Mouse (Mus musculus) ES-CJ7 (cell line): ENCODE data around the gene Ccdc92b.

Experiments used
- DNase-seq: peaks from one replicate; pipeline ENCODE4 v3.0.0; 2011; ENCODE audit warnings: low read depth, low spot score

The Ccdc92b gene

GRCm38 (mm10) chr11:74611437-74611836 lies 8.0 kb upstream of the Ccdc92b start:
- DNase-seq, result peak; percentile 81

- no peak for DNase-seq
These were observed 6.0 kb upstream of the Ccdc92b start for GRCm38 (mm10) chr11:74613428-74613827.

- peak; percentile 44 for DNase-seq
These were observed 3.8 kb upstream of the Ccdc92b start for GRCm38 (mm10) chr11:74615571-74615970.

- no peak for DNase-seq
These were observed 523 bp downstream of the Ccdc92b start for GRCm38 (mm10) chr11:74619956-74620300.

GRCm38 (mm10) chr11:74621974-74622669 lies 2.7 kb downstream of the Ccdc92b start:
- no peak for DNase-seq

DNA sequence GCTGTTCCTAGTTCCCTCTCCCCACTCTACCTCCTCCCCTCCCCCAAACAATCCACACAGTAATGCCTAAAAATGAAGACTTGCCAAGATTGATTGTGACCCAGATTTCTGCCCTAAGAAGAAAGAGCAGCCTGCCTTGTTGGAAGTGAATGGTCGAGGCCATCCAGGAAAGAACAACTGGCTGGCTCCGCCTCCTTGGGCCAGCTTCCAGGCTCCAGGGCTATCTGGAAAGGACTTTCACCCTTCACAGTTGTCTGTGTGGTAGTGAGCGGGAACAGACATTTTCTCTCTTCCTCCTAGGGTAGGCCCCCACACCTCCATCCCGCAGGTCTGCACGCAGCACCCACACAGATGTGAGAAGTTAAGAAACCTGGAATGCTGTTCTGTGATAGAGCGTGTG lies 4.3 kb downstream of the Ccdc92b start:
- no peak for DNase-seq

DNA sequence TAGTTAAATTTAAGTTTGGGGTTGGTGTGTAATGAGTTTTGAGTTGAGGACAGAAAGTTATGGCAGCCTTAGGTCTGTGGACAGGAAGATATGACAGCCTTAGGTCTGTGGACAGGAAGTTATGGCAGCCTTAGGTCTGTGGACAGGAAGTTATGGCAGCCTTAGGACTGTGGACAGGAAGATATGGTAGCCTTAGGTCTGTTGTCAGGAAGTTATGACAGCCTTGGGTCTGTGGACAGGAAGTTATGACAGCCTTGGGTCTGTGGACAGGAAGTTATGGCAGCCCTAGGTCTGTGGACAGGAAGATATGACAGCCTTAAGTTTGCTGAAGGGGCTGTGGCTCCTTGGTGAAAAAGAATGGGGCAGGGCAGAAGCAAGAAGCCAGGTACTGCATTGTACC lies 5.9 kb downstream of the Ccdc92b start:
- no peak for DNase-seq

DNA sequence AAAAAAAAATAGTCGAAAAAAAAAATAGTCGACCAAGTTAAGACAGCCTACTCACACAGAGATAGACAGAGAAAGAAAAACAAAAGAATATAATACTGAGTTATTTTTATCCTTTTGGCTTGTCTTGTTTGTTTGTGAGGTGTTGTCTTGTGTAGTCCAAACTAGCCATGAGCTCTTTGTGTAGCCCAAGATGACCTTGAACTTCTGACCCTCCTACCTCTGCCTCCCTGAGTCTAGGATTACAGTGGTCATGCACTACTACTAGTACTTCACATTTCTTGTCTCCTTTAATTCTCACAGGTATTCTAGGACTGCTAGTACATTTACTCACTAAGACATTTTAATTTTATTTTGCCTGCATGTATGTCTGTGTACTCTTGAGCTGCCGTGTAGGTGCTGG lies 8.1 kb downstream of the Ccdc92b start:
- DNase-seq, result peak; percentile 62

DNA sequence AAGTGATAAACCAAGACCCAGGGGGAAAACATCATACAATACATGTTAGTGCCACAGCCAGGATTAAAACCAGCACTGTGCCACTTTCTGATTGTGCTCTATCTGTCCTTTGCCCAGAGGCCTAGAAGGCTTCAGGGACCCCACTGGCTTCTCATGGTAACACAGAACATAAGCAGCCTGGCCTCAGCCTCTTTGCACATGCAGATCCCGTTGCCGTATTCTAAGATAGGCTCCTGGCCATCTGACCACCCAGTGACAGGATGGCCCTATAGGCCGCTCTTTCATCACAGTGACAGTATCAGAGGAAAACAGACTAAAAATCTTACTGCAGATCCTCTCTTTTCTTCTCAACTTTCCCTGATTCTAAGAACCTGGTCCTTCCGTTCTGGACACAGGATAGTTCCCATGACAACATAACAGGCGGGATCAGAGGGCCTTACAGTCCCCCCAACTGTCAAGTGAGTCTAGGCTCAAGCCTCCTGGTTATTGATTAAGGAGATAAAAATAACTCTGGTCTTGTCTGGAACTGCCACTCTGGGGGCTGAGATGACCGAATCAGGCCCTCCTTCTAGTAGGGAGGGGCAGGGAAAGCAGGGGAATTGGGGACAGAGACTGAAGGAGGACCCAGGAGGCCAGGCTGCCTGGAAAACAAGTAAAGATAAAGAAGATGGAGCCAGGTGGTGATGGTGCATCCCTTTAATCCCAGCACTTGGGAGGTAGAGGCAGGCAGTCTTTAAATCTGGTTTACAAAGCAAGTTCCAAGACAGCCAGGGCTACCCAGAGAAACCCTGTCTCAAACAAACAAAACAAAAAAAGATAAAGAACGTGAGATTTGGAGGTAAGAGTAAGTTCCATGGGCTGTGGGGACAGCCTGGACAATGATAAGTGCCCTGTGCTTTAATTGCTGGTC lies 12.7 kb downstream of the Ccdc92b start:
- DNase-seq, result no peak

DNA sequence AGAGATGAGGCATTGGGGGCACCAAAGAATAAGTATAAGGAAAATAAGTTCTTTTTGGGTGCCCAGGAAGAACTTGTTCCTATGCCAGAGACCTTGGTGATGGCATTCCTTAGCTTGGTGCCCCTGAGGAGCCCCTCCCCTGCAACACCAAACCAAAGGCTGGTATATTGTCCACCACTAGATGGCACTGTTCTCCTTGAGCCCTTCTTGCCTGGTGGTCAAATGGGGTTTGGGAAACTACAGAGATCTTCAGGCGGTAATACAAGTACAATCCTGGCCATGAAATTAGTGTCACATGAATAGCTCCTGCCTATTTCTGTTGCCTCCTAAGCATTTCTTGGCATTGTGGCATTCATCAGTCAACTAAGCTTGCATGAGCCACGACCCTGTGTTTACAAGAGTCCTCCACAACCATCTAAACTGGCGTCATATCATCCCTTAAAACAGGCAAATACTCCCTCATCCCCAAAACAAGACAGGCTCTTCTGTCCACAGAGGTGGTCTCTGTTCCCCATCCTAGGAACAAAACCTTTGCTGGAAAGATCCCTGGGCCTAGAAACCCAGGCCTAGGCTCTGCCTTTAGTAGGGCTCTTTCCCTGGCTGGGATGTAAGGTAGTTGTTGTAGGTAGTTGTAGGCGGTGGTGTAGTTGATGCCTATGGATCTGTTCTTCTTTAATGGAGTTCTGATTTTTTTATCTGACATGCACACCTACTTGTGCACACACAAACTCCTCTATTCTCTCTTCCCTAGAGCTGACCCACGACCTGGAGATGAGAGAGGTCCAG lies 15.3 kb downstream of the Ccdc92b start:
- peak; percentile 88 for DNase-seq

- DNase-seq, result no peak
These were observed 18.1 kb downstream of the Ccdc92b start for GRCm38 (mm10) chr11:74637486-74637885.

DNA sequence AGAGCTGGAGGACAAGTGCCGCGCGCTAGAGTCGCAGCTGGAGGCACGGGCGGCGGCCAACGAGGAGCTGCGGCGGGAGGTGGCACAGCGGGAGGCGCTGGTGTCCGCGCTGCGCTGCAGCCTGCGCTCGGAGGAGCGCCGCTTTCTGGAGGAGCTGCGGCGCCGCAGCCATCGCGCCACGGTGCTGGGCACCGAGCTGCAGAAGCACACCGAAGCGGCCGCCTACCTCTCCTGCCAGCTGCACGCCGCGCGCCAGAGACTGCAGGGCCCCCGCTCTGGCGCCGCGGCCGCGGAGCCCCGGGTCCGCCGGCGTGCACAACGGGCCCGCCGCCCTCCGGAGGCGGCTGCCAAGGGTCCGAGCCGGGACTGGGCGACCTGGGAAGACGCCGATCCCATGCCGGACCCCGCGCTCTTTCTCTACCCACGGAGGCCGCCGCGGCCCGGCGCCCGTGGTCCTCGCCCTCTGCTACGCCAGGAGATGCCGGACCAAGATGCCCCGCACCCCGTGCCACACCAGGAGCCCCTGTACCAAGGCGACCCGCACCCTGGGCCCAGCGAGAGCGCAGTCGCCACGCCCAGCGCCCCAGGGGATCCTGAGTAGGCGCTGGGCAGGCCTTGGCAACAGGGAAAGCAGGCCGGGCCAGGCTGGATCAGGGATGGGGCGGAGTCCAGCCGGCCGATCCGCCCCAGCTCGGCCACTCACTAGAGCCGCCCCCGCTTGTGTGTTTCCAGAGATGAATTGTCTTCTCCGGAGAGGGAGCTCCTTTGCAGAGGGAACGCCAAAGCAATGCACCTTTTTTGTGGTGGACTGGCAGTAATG lies 18.8 kb downstream of the Ccdc92b start:
- DNase-seq, result peak; percentile 62

GRCm38 (mm10) chr11:74638791-74639411 lies 19.5 kb downstream of the Ccdc92b start:
- DNase-seq, result no peak

DNA sequence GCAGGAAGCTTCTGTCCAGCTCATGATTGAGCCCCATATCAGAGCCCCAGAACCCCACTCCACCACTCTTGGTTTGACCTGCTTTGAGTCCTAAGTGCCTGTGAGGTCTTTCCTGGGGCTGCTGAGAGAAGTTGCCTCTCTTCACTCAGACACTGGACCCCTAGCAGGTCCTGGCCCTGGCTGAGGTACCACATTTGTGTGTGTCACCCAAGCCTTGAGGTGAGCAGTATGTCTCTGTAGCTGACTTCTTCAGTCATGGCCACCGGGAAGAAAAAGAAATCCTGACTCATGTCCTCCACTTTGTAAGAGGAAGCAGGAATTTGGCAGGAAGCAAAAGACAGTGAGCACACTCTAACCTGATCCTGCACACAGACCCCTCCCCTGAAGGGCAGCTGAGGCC lies 20.2 kb downstream of the Ccdc92b start:
- DNase-seq, result no peak

GRCm38 (mm10) chr11:74647966-74648365 lies 28.6 kb downstream of the Ccdc92b start:
- no peak for DNase-seq

DNA sequence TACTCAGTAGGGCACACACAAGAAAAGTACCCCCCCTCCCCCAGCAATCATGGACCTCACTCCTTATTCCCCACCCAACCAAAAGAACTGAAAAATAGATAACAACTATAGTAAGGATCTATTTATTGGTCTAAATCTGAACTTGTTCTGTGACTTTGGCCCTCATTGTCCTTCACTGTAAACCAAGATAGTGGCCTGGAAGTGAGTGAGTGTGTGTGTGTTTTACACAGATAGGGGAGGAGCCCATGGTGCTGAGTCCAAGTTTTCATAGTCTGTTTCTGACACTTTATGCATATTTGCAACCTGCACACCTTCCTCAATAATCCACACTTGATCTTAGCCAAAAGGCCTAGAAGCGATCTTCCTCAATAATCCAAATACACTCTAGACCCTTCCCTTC lies 29.3 kb downstream of the Ccdc92b start:
- DNase-seq, result no peak

DNA sequence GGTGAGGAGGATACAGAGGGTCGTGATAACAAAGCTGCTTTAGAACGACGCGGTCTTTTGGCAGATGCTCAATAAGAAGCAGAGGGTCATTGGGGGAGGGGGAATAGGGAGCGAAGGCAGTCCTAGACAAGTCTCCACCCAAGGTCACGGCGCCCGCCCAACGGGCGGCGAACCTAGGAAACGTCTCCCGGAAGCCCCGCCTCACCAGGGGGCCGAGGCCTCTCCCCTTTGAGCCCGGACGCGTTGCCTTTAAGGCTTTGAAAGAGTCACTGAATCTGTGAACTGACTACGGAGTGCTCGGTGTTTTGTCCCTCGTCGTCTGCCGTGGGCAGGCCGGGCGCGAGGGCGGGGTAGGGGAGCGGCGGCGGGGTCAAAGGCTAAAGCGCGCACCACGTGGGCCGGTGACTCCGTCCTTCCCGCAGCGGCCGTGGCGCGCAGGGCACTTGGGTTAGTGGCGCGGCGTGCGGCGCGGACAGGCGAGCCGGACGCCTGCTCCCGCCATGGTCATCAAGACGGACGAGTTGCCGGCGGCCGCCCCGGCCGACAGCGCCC lies 29.8 kb downstream of the Ccdc92b start, which contains the start of gene Cluh:
Gene Cluh, plus strand, starts transcription at position 401 of the 552 bp plus-strand sequence.
- DNase-seq, result peak; percentile 99

DNA sequence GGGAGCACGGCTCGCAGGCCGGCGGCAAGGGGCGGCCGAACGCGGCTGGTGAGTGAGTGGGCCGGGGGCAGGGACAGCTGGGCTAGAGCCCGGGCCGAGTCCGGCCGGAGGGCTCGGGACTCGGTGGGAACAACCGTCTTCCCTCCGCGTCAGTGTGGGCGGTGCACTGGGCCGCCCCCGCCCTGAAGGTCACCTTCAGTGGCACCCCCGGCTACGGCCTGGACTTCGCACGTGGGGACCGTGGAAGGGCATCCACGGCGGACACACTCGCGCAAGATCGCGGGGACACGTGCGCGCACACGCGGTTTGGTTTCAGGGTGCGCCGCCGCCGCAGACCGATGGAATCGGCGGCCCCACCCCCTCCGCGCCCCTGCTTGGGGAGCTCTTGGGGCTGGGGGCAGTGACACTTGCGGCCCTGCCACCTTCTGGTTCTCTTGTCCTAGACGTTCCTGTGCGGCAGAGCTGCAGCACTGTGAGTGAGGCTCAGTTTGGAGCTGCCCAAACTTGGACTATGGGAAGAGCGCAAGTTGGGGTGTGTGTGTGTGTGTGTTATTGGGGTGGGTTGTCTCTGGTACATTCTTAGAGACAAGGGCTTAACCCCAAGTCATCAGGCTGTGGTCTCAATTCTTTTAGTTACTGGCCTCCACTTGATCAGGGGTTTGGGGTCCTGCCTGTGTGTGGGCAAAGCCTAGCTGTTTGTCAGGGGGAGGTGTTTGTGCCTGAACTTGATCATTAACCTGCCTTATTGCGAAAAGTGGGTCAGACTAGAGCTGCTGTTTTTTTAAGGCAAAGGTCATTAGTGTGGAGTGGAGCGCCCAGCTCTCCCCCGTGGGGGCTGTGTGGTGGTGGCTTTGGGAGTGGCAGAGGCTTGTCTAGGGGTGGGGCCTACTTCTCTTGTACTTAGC lies 30.5 kb downstream of the Ccdc92b start:
- DNase-seq, result peak; percentile 35

DNA sequence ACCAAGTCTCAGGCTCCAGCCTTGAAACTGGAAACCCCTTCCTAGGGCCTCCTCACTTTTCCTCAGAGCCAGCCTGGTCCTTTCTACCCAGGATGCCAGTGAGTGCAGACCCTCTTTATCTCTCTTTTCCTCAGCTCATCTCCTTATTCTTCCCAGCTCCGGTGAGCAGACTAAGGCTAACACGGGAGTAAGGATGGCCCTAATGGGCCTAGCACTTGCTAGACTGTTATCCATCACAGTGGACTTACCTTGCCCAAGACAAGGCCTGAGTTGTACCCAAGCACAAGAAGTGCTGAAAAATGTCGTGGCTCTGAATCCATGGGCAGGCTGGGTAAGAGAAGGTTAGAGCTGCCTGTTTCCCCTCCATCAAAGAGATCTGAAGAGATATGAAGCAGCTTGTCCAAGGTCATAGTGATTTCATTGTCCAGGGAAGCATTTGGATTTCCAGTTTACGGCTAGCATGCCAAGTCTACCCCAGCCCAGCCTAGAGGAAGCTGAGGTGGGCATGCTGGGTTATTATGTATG lies 31.2 kb downstream of the Ccdc92b start:
- DNase-seq, result no peak
